Mouse (Mus musculus) intestine, postnatal 0 days (tissue): Measurements from ENCODE around the gene Pcsk2. TPM values are rescaled to one million over a fixed set of nuclear protein-coding genes. Genes with fewer than 3 reads are reported as not detected.

ENCODE experiments used
- ATAC-seq: fragments of 200-750 bp; cut with Nextera tagmentation; 2 replicates; pipeline ENCODE4 v1.8.0; 2017; ENCODE audit warnings: mild to moderate bottlenecking, moderate TSS enrichment, moderate library complexity
- H3K27ac ChIP-seq: fragments of 300-500 bp; sonication (generic); 2 replicates; pipeline ENCODE4 v1.5.1; 2014; ENCODE audit warnings: mild to moderate bottlenecking, low read depth, low read length, moderate library complexity
- H3K27me3 ChIP-seq: fragments of 300-500 bp; sonication (generic); replicated peaks from 2 replicates; pipeline ENCODE4 v1.6.1; 2014; ENCODE audit warnings: low read length, mixed read lengths; ENCODE audit not compliant: control insufficient read depth, insufficient read depth
- H3K36me3 ChIP-seq: fragments of 300-500 bp; sonication (generic); 2 replicates; pipeline ENCODE4 v1.6.1; 2014; ENCODE audit warnings: mild to moderate bottlenecking, moderate library complexity; ENCODE audit not compliant: control insufficient read depth, insufficient read depth
- H3K4me1 ChIP-seq: fragments of 300-500 bp; sonication (generic); replicated peaks from 2 replicates; pipeline ENCODE4 v1.6.1; 2014; ENCODE audit warnings: antibody characterized with exemption, low read length, mixed read lengths; ENCODE audit not compliant: control insufficient read depth, insufficient read depth
- H3K4me2 ChIP-seq: fragments of 300-500 bp; sonication (generic); replicated peaks from 2 replicates; pipeline ENCODE4 v1.6.1; 2014; ENCODE audit warnings: low read depth, mild to moderate bottlenecking, moderate library complexity
- H3K4me3 ChIP-seq: fragments of 300-500 bp; sonication (generic); 2 replicates; pipeline ENCODE4 v1.5.1; 2014; ENCODE audit warnings: low read depth, low read length
- H3K9ac ChIP-seq: fragments of 300-500 bp; sonication (generic); 2 replicates; pipeline ENCODE4 v1.6.1; 2014; ENCODE audit warnings: mild to moderate bottlenecking, low read depth, low read length
- H3K9me3 ChIP-seq: fragments of 300-500 bp; sonication (generic); 2 replicates; pipeline ENCODE4 v1.6.1; 2016; ENCODE audit warnings: mixed run types; ENCODE audit not compliant: control insufficient read depth
- CTCF ChIP-seq: sonication (generic); IDR thresholded peaks from 2 replicates; pipeline ENCODE4 v1.5.1; 2016; ENCODE audit warnings: low read depth, mild to moderate bottlenecking, control low read depth, antibody characterized with exemption, moderate library complexity
- WGBS: fragments of 180-500 bp; shearing (Covaris S2); extraction: QIAGEN DNeasy Blood & Tissue Kit; methylation state at CpG from one replicate; pipeline ENCODE4 v1.1.7; 2014; 5-methylcytosine and 5-hydroxymethylcytosine counted together
- polyA plus RNA-seq: library from polyadenylated mRNA; unstranded; fragments of >200 nt; fragmentation: Nextera tagmentation; extraction: Ambion mirVana; gene quantifications from 2 replicates; pipeline ENCODE4 v1.2.1, GENCODE M21; 2015

Pcsk2 gene
- polyA plus RNA-seq, 1 experiment from 2014 or later = 0.57 TPM

DNA sequence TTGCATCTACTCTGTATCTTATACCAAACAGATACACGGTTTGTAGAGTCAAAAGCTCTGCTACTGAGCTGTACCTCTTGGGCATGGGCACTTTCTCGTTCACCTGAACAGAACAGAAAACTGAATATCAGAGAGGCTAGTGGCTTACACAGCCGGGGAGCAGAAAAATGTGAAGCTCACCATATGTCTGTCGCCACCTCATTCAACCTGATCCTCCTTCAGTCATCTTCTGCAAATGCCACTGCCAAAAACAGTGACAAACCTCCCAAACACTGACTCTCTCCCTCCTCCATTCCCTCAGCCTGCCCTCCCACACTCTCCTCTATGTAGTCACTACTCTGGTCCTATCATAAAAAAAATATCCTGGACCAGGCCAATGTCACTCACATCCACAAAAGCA lies 165.9 kb downstream of the Pcsk2 start:
- no peak for ATAC-seq
- Histone ChIP-seq H3K9me3 (no peaks in the 10 kb centered on the region), H3K36me3 (no peaks in the 10 kb centered on the region), H3K27me3 (no peaks in the 10 kb centered on the region), H3K27ac (no peak overlapping the region), H3K4me1 (no peaks in the 10 kb centered on the region), H3K4me2 (no peak overlapping the region), H3K4me3 (no peak overlapping the region), H3K9ac (no peak overlapping the region)
- WGBS = 78% methylated on average over 4 of the region's 4 CpGs
- TF ChIP-seq CTCF = no peak

GRCm38 (mm10) chr2:143712901-143713300 lies 166.9 kb downstream of the Pcsk2 start:
- no peak overlapping the region for H3K4me2 ChIP-seq
- no peak overlapping the region for H3K4me3 ChIP-seq
- H3K9ac ChIP-seq = no peak overlapping the region
- H3K27ac ChIP-seq = no peak overlapping the region
- 70% methylated on average over 3 of the region's 3 CpGs for WGBS
- no peaks in the 10 kb centered on the region for H3K4me1 ChIP-seq
- no peak for ATAC-seq
- TF ChIP-seq CTCF = no peak
- H3K36me3 ChIP-seq = no peaks in the 10 kb centered on the region
- no peaks in the 10 kb centered on the region for H3K27me3 ChIP-seq
- H3K9me3 ChIP-seq = no peaks in the 10 kb centered on the region

DNA sequence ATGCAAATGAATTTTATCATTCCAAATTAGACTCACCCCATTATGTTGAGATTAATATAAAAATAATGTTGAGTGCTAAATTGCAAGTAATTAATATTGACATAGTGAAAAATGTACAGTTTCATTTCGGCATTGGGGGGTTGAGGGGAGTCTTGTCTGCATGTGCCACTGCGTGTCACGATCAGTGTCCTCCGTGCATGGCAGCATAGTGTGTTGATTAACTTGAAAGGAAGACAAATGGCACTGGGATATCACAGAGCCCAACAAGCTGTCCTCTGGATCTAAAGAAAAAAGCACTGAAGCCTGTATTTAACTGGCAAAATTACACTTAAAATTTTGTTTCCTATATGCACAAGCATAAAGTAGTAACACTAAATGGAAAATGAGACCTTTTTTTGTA lies 167.9 kb downstream of the Pcsk2 start:
- Histone ChIP-seq H3K36me3 (no peaks in the 10 kb centered on the region), H3K4me1 (no peaks in the 10 kb centered on the region), H3K9me3 (no peaks in the 10 kb centered on the region), H3K4me2 (no peak overlapping the region), H3K27ac (no peak overlapping the region), H3K27me3 (no peaks in the 10 kb centered on the region), H3K4me3 (no peak overlapping the region), H3K9ac (no peak overlapping the region)
- no peak for TF ChIP-seq CTCF
- 88% methylated on average over 4 of the region's 4 CpGs for WGBS
- no peak for ATAC-seq

DNA sequence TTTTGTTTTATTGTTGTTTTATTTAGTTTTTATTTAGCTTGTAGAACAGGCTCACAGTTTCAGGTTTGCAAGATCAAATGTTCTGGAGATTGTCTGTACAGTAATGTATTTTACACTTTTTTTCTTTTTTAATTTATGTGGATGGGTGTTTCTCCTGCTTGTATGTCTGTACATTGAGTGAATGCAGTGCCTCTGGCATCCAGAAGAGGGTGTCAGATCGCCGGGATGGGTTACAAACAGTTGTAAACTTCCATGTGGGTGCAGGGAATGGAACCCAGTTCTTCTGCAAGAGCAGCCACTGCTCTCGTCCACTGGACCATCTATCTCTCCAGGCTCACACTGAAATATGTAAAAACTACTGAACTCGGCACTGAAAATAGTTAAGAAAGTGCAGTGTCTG lies 169.2 kb downstream of the Pcsk2 start:
- no peaks in the 10 kb centered on the region for H3K27me3 ChIP-seq
- TF ChIP-seq CTCF = no peak
- WGBS = 65% methylated on average over 4 of the region's 4 CpGs

GRCm38 (mm10) chr2:143723231-143723630 lies 177.3 kb downstream of the Pcsk2 start:
- Histone ChIP-seq H3K4me2 (no peak overlapping the region), H3K4me1 (no peaks in the 10 kb centered on the region), H3K36me3 (no peaks in the 10 kb centered on the region), H3K27me3 (no peaks in the 10 kb centered on the region), H3K9ac (no peak overlapping the region), H3K4me3 (no peak overlapping the region), H3K9me3 (no peaks in the 10 kb centered on the region), H3K27ac (no peak overlapping the region)
- no peak for ATAC-seq
- TF ChIP-seq CTCF = peak; percentile 42
- WGBS = 21% methylated on average over 4 of the region's 4 CpGs

More for the DNA sequence above, 169.2 kb downstream of the Pcsk2 start:
- H3K4me1 ChIP-seq = no peaks in the 10 kb centered on the region
- no peak for ATAC-seq
- no peak overlapping the region for H3K4me2 ChIP-seq
- no peak overlapping the region for H3K27ac ChIP-seq
- H3K36me3 ChIP-seq = no peaks in the 10 kb centered on the region
- H3K4me3 ChIP-seq = no peak overlapping the region
- no peaks in the 10 kb centered on the region for H3K9me3 ChIP-seq
- no peak overlapping the region for H3K9ac ChIP-seq

- ATAC-seq = no peak
- Histone ChIP-seq H3K4me2 (no peak overlapping the region), H3K4me3 (no peak overlapping the region), H3K27me3 (no peaks in the 10 kb centered on the region), H3K4me1 (no peaks in the 10 kb centered on the region), H3K9me3 (no peaks in the 10 kb centered on the region), H3K36me3 (no peaks in the 10 kb centered on the region), H3K9ac (no peak overlapping the region), H3K27ac (no peak overlapping the region)
- WGBS = 84% methylated on average over 4 of the region's 4 CpGs
- no peak for TF ChIP-seq CTCF
Observed at GRCm38 (mm10) chr2:143724101-143724500, 178.1 kb downstream of the Pcsk2 start.

DNA sequence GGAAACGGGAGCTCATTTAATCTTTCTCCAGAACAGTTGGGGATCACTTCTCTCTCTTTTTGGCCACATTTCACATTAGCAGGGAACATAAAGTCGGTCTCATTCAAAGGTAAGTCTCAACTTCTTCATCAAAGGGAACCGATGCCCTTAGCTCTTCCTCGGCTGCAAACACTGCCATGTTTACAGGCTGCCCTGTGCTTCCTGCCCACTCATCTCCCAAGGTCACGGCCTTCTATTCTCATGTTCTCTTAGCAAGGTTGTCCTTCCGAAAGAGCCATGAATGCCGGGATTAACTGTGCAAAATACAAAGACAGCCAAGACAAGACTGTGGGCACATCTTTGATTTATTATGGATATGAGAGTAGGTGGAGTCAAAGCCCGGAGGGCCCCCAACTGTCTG lies 178.8 kb downstream of the Pcsk2 start:
- Histone ChIP-seq H3K4me1 (no peaks in the 10 kb centered on the region), H3K4me2 (no peak overlapping the region), H3K36me3 (no peaks in the 10 kb centered on the region), H3K9me3 (no peaks in the 10 kb centered on the region), H3K27ac (no peak overlapping the region), H3K4me3 (no peak overlapping the region), H3K27me3 (no peaks in the 10 kb centered on the region), H3K9ac (no peak overlapping the region)
- ATAC-seq = no peak
- WGBS = 75% methylated on average over 8 of the region's 8 CpGs
- no peak for TF ChIP-seq CTCF
